Mouse (Mus musculus): ENCODE data around the gene Agrn. TPM values are rescaled to one million over a fixed set of nuclear protein-coding genes. Genes with fewer than 3 reads are reported as not detected.
"Not testable (repeated sequence)": the region's sequence is repeated elsewhere in the genome, so short reads cannot be mapped to it uniquely, and the experiment has no call there.

The Agrn gene
- polyA plus RNA-seq, 1 experiment from 2014 or later = 94.4 TPM

DNA sequence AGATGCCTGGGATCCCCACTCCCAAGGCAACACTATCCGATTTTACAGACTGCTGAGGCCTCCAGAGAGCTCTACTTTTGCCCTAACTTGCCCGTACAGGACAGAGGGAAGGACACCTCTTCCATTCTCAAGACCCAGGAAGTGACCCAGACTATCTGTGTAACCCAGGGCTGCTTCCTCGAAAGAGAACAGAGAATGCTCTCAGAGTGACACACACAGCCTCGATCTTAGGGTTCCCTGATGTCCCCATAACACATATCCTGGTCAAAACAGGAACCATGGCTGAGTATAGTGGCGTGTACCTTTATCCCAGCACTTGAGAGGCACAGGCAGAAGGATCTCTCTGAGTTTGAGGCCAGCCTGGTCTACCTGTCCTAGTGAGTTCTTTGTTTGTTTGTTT lies 13.5 kb downstream of the Agrn start:
- Histone ChIP-seq H3K4me1 (ENCODE audit: control insufficient read depth, insufficient read depth, low read depth, low read length) (peaks cover 68% of the 10 kb centered on the region), H3K9ac (ENCODE audit: low read depth, low read length) (no peak overlapping the region; the same call in 1 of the 2 replicates), H3K27me3 (replicated peaks; ENCODE audit: control insufficient read depth, insufficient read depth, low read length) (no peaks in the 10 kb centered on the region), H3K4me3 (ENCODE audit: low read length) (peak overlapping the region; percentile 50), H3K4me2 (ENCODE audit: low read length) (peak overlapping the region; percentile 71), H3K36me3 (ENCODE audit: control insufficient read depth, insufficient read depth, low read length) (peaks cover 7% of the 10 kb centered on the region), H3K27ac (ENCODE audit: low read depth, low read length) (no peak overlapping the region), H3K9me3 (ENCODE audit: control insufficient read depth, low read length) (no peaks in the 10 kb centered on the region)
- 84% methylated on average over 5 of the region's 5 CpGs for WGBS
- ATAC-seq = no peak

DNA sequence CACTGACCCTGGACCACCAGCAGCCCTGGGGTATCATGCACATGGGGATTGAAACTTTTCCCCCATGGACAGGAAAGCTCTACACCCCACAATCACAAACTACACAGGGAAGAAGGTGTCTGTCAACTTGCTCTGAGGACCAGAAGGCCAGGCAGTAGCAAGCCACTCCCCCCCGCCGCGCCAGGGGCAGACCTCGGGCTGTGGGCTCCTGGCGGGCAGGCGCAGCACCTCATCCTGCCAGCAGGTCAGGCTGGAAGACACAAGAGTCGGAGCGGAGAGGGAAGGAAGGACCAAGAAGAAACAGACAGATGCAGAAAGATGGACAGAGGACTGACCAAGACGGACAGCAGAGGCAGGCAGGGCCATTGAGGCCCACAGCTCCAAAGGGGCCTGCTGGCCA lies 19.7 kb downstream of the Agrn start:
- Histone ChIP-seq H3K27ac (ENCODE audit: low read depth, low read length) (no peak overlapping the region), H3K4me1 (ENCODE audit: control insufficient read depth, insufficient read depth, low read depth, low read length) (peaks cover 15% of the 10 kb centered on the region), H3K27me3 (replicated peaks; ENCODE audit: control insufficient read depth, insufficient read depth, low read length) (no peaks in the 10 kb centered on the region), H3K36me3 (ENCODE audit: control insufficient read depth, insufficient read depth, low read length) (peaks cover 65% of the 10 kb centered on the region), H3K4me2 (ENCODE audit: low read length) (no peak overlapping the region), H3K4me3 (ENCODE audit: low read length) (no peak overlapping the region), H3K9ac (ENCODE audit: low read depth, low read length) (no peak overlapping the region), H3K9me3 (ENCODE audit: control insufficient read depth, low read length) (no peaks in the 10 kb centered on the region)
- 92% methylated on average over 9 of the region's 9 CpGs for WGBS
- ATAC-seq = no peak

DNA sequence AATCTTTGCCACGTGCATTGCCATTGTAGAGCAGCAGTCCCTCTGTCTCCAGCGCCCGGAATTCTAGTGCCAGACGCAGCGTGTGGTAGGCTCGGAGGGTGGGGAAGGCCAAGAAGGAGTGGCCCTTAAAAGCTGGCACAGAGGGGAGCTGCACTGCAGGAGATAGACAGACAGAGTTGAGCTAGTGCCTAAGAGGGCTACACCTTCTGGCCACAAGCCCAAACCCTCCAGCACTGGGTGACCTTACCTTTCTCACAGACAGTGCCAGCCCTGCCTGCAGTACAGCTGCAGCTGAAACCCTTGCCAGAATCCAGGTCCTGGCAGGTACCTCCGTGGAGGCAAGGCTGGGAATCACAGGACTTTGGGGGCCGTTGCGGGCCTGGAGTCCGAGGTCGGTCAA lies 25.5 kb downstream of the Agrn start:
- Histone ChIP-seq H3K4me1 (ENCODE audit: control insufficient read depth, insufficient read depth, low read depth, low read length) (no peaks in the 10 kb centered on the region), H3K4me2 (ENCODE audit: low read length) (no peak overlapping the region), H3K27me3 (replicated peaks; ENCODE audit: control insufficient read depth, insufficient read depth, low read length) (no peaks in the 10 kb centered on the region), H3K9me3 (ENCODE audit: control insufficient read depth, low read length) (no peaks in the 10 kb centered on the region), H3K9ac (ENCODE audit: low read depth, low read length) (no peak overlapping the region), H3K4me3 (ENCODE audit: low read length) (no peak overlapping the region), H3K27ac (ENCODE audit: low read depth, low read length) (no peak overlapping the region), H3K36me3 (ENCODE audit: control insufficient read depth, insufficient read depth, low read length) (peaks cover 94% of the 10 kb centered on the region)
- 95% methylated on average over 11 of the region's 11 CpGs for WGBS
- ATAC-seq = no peak

DNA sequence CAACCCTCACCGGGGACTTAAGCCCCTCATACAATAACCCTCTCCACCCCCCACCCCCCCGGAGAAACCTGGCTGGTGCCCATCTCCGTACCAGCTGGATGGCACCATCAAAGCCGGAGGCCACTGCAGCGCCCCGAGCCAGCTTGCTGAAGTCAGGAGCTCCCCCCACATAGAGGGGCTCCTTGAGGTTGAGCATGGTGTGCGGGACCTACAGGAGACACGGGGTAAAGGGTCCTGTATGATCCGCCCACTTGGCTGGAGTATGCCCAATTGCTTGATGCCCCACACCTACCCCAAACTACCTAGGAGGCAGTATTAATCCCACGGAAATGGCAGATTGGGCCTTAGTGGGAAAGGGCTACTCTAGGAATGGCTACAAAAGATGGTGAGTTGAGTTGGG lies 28.2 kb downstream of the Agrn start:
- 0 out of 2 replicates have a peak, but pooled peaks have one; percentile 15 for ATAC-seq

DNA sequence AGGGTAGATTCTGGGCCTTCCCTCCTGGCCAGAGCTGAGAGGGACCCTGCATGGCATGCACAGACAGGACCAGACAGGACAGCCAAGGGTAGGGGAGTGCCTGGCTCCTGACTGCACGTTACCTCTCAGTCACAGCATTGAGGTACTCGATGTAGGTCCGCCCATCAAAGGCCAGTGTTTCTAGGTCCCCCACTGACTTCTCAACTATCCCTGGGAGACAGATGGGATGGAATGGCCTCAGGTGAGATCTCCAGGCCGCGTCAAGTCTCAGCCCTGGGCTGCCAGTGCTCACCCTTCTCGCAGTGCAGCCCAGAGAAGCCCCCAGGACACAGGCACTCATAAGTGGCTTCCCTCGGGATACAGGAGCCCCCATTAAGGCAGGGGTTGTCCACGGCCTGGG lies 28.7 kb downstream of the Agrn start:
- H3K4me3 ChIP-seq (ENCODE audit: low read length) = no peak overlapping the region
- no peaks in the 10 kb centered on the region for H3K9me3 ChIP-seq (ENCODE audit: control insufficient read depth, low read length)
- peaks cover 85% of the 10 kb centered on the region for H3K36me3 ChIP-seq (ENCODE audit: control insufficient read depth, insufficient read depth, low read length)
- H3K4me2 ChIP-seq (ENCODE audit: low read length) = no peak overlapping the region
- 96% methylated on average over 8 of the region's 8 CpGs for WGBS
- H3K4me1 ChIP-seq (ENCODE audit: control insufficient read depth, insufficient read depth, low read depth, low read length) = no peaks in the 10 kb centered on the region
- no peak for ATAC-seq
- H3K27ac ChIP-seq (ENCODE audit: low read depth, low read length) = no peak overlapping the region
- H3K9ac ChIP-seq (ENCODE audit: low read depth, low read length) = no peak overlapping the region
- no peaks in the 10 kb centered on the region for H3K27me3 ChIP-seq (replicated peaks; ENCODE audit: control insufficient read depth, insufficient read depth, low read length)

More for the DNA sequence above, 28.2 kb downstream of the Agrn start:
- no peak overlapping the region for H3K4me3 ChIP-seq (ENCODE audit: low read length)
- WGBS = 97% methylated on average over 10 of the region's 10 CpGs
- no peak overlapping the region for H3K9ac ChIP-seq (ENCODE audit: low read depth, low read length)
- H3K27ac ChIP-seq (ENCODE audit: low read depth, low read length) = no peak overlapping the region
- no peaks in the 10 kb centered on the region for H3K27me3 ChIP-seq (replicated peaks; ENCODE audit: control insufficient read depth, insufficient read depth, low read length)
- peaks cover 87% of the 10 kb centered on the region for H3K36me3 ChIP-seq (ENCODE audit: control insufficient read depth, insufficient read depth, low read length)
- no peak overlapping the region for H3K4me2 ChIP-seq (ENCODE audit: low read length)
- no peaks in the 10 kb centered on the region for H3K4me1 ChIP-seq (ENCODE audit: control insufficient read depth, insufficient read depth, low read depth, low read length)
- no peaks in the 10 kb centered on the region for H3K9me3 ChIP-seq (ENCODE audit: control insufficient read depth, low read length)

DNA sequence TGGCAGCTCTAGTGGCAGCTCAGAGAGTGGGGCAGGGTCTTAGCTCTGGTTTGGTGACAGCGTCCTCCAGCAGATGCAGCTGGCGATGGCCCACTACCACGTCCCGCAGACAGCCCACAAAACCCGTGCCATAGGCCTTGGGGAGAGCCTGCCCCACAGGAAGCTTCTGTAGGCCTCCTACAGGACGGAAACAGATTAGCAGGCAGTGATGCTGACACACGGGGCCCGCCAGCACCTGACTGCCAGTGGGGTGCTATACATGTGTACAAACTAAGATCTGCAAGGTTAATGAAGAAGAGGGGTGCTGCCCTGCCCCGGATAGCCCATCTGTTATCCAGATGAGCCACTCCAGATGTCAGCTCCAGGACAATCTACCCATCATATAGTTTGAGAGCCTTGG lies 30.8 kb downstream of the Agrn start:
- Histone ChIP-seq H3K9me3 (ENCODE audit: control insufficient read depth, low read length) (no peaks in the 10 kb centered on the region), H3K36me3 (ENCODE audit: control insufficient read depth, insufficient read depth, low read length) (peaks cover 74% of the 10 kb centered on the region), H3K27me3 (replicated peaks; ENCODE audit: control insufficient read depth, insufficient read depth, low read length) (no peaks in the 10 kb centered on the region), H3K4me1 (ENCODE audit: control insufficient read depth, insufficient read depth, low read depth, low read length) (no peaks in the 10 kb centered on the region), H3K4me3 (ENCODE audit: low read length) (no peak overlapping the region), H3K27ac (ENCODE audit: low read depth, low read length) (no peak overlapping the region), H3K4me2 (ENCODE audit: low read length) (no peak overlapping the region), H3K9ac (ENCODE audit: low read depth, low read length) (no peak overlapping the region)
- WGBS = 97% methylated on average over 9 of the region's 9 CpGs
- ATAC-seq = no peak

DNA sequence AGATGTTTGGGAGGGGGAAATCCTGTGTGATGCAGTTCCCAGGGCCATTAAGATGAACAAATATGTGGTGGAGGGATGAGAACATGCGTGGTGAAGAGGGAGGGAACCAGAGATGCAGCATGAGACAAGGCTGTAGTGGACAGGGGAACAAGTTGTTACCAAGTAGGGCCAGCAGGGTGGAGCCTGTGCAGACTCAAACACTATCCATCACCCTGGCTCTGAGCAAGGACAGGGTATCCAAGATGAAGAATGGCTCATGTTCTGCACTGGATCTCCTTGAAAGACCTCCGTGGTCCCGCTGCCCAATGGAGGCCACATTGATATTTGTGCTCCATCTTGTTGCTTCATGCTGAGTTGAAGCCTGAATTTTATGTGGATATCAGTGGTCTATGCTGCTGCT lies 42.5 kb downstream of the Agrn start:
- Histone ChIP-seq H3K4me3 (ENCODE audit: low read length) (no peak overlapping the region), H3K27me3 (replicated peaks; ENCODE audit: control insufficient read depth, insufficient read depth, low read length) (no peaks in the 10 kb centered on the region), H3K9ac (ENCODE audit: low read depth, low read length) (no peak overlapping the region), H3K4me1 (ENCODE audit: control insufficient read depth, insufficient read depth, low read depth, low read length) (no peaks in the 10 kb centered on the region), H3K9me3 (ENCODE audit: control insufficient read depth, low read length) (peaks cover 11% of the 10 kb centered on the region), H3K27ac (ENCODE audit: low read depth, low read length) (no peak overlapping the region), H3K4me2 (ENCODE audit: low read length) (no peak overlapping the region), H3K36me3 (ENCODE audit: control insufficient read depth, insufficient read depth, low read length) (no peaks in the 10 kb centered on the region)
- no peak for ATAC-seq
- WGBS = 95% methylated on average over 3 of the region's 3 CpGs

DNA sequence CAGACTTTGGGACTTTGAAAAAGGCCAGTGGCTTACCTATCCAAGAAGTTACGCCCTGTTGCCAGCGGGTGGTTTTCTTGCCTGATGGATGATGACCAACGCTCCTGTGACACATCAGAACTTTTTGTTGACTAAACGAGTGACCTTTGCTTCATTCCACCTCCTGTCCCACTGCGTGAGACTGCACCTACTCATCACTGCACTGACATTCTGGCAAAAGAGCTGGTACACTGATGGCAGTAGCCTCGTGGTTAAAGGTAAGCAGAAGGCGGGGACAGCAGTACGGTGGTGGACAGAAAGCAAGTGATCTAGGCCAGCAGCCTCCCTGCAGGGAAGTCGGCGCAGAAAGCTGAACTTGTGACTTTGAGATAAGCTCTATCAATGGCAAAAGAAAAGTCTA lies 46.4 kb downstream of the Agrn start:
- ATAC-seq; H3K27ac ChIP-seq (ENCODE audit: low read depth, low read length); H3K9me3 ChIP-seq (ENCODE audit: control insufficient read depth, low read length); H3K4me3 ChIP-seq (ENCODE audit: low read length); H3K9ac ChIP-seq (ENCODE audit: low read depth, low read length); H3K36me3 ChIP-seq (ENCODE audit: control insufficient read depth, insufficient read depth, low read length); H3K4me1 ChIP-seq (ENCODE audit: control insufficient read depth, insufficient read depth, low read depth, low read length); H3K4me2 ChIP-seq (ENCODE audit: low read length); H3K27me3 ChIP-seq (replicated peaks; ENCODE audit: control insufficient read depth, insufficient read depth, low read length): not testable (repeated sequence)
- 91% methylated on average over 10 of the region's 10 CpGs for WGBS

DNA sequence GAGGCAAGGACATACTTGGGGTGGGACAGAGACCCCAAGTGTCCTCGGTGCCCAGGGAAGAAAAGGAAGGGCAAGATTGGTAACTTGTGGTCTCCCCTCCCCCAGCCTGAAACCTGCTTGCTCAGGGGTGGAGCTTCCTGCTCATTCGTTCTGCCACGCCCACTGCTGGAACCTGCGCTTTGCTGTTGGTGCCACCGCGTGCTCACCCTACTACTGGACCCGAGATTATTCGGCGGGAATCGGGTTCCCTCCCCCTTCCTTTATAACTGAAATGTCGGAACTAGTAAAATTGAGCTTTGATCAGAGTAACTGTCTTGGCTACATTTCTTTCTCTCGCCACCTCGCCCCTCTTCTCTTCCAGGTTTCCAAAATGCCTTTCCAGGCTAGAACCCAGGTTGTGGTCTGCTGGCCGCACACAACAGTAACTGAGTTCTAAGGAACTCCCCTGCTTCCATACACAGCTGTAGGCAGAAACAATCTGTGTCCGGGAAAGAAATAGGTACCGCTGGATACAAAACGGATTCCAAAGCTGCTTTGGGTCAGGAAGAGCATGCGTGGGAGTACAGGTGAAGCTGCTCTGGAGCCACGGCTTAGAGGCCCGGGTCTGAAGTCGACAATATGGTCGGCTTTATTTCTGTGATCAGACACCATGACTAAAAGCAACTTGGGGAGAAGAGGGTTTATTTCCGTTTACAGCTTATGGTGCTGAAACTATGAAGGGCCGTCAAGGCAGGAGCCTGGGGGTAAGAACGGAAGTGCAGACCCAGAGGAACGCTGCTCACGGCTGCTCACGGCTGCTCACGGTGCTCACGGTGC lies 60.8 kb downstream of the Agrn start:
- Histone ChIP-seq H3K9ac (ENCODE audit: low read depth, low read length) (no peak overlapping the region), H3K4me2 (ENCODE audit: low read length) (no peak overlapping the region), H3K27me3 (replicated peaks; ENCODE audit: control insufficient read depth, insufficient read depth, low read length) (no peaks in the 10 kb centered on the region), H3K36me3 (ENCODE audit: control insufficient read depth, insufficient read depth, low read length) (no peaks in the 10 kb centered on the region), H3K27ac (ENCODE audit: low read depth, low read length) (no peak overlapping the region), H3K4me1 (ENCODE audit: control insufficient read depth, insufficient read depth, low read depth, low read length) (no peaks in the 10 kb centered on the region), H3K9me3 (ENCODE audit: control insufficient read depth, low read length) (no peaks in the 10 kb centered on the region), H3K4me3 (ENCODE audit: low read length) (no peak overlapping the region)
- no peak for ATAC-seq
- WGBS = 94% methylated on average over 30 of the region's 30 CpGs

All from hindbrain, embryonic 16.5 days (tissue).